Mouse (Mus musculus) myocyte (in vitro differentiated cells): ENCODE data around the gene Calml3. TPM values are rescaled to one million over a fixed set of nuclear protein-coding genes. Genes with fewer than 3 reads are reported as not detected.
A peak's percentile ranks its signal among the peaks of the same experiment; 100 is the strongest.

Experiments used
- H3K27me3 ChIP-seq: one replicate; pipeline ENCODE4 v1.6.1; 2011; ENCODE audit not compliant: control insufficient read depth, insufficient read depth, insufficient read length
- H3K36me3 ChIP-seq: one replicate; pipeline ENCODE4 v1.6.1; 2011; ENCODE audit not compliant: control insufficient read depth, insufficient read depth
- H3K4me2 ChIP-seq: one replicate; pipeline ENCODE4 v1.6.1; 2011; ENCODE audit warnings: low read depth, control low read depth
- H3K4me3 ChIP-seq: one replicate; pipeline ENCODE4 v1.5.1; 2011; ENCODE audit warnings: mild to moderate bottlenecking, control low read depth, moderate library complexity
- H3K79me2 ChIP-seq: one replicate; pipeline ENCODE4 v1.6.1; 2011; ENCODE audit not compliant: control insufficient read depth, insufficient read depth
- H3ac ChIP-seq: one replicate; pipeline ENCODE4 v1.6.1; 2011; ENCODE audit not compliant: control insufficient read depth, insufficient read length
- CEBPB ChIP-seq: IDR thresholded peaks from 2 replicates; pipeline ENCODE4 v1.6.1; 2011; ENCODE audit warnings: mild to moderate bottlenecking, moderate library complexity; ENCODE audit not compliant: poor library complexity, insufficient read depth, severe bottlenecking
- E2F4 ChIP-seq: IDR thresholded peaks from one replicate; pipeline ENCODE4 v1.6.1; 2011; ENCODE audit warnings: mild to moderate bottlenecking, control low read depth, moderate library complexity; ENCODE audit not compliant: insufficient read depth
- MAX ChIP-seq: IDR thresholded peaks from one replicate; pipeline ENCODE4 v1.6.1; 2011; ENCODE audit warnings: low read depth, mild to moderate bottlenecking, control low read depth
- MYOD1 ChIP-seq, 3 experiments: IDR thresholded peaks; one replicate each; pipeline ENCODE4 v1.6.1; 2011; ENCODE audit warnings: control low read depth in 2 of 3, low read depth in 2 of 3, mild to moderate bottlenecking in 2 of 3, moderate library complexity in 1 of 3; ENCODE audit not compliant: insufficient read length in 2 of 3, control insufficient read depth in 1 of 3
- MYOG ChIP-seq, 3 experiments: IDR thresholded peaks; one replicate each; pipeline ENCODE4 v1.6.1; 2011; ENCODE audit warnings: control low read depth in 2 of 3, low read depth in 2 of 3, mild to moderate bottlenecking in 2 of 3; ENCODE audit not compliant: insufficient read length in 2 of 3, control insufficient read depth in 1 of 3, insufficient read depth in 1 of 3
- POLR2A ChIP-seq: IDR thresholded peaks from one replicate; pipeline ENCODE4 v1.6.1; 2011; ENCODE audit warnings: low read depth, mild to moderate bottlenecking, control low read depth, moderate library complexity; ENCODE audit not compliant: insufficient read length
- POLR2AphosphoS2 ChIP-seq: IDR thresholded peaks from one replicate; pipeline ENCODE4 v1.6.1; 2011; ENCODE audit warnings: low read depth, control low read depth; ENCODE audit not compliant: insufficient read length
- REST ChIP-seq: IDR thresholded peaks from one replicate; pipeline ENCODE4 v1.6.1; 2011; ENCODE audit warnings: mild to moderate bottlenecking, control low read depth, moderate library complexity; ENCODE audit not compliant: insufficient read depth, insufficient read length
- SRF ChIP-seq: IDR thresholded peaks from one replicate; pipeline ENCODE4 v1.6.1; 2011; ENCODE audit warnings: low read depth; ENCODE audit not compliant: control insufficient read depth, insufficient read length
- TCF12 ChIP-seq: IDR thresholded peaks from one replicate; pipeline ENCODE4 v1.6.1; 2011; ENCODE audit warnings: mild to moderate bottlenecking, control low read depth; ENCODE audit not compliant: poor library complexity, insufficient read depth, severe bottlenecking
- TCF3 ChIP-seq: IDR thresholded peaks from one replicate; pipeline ENCODE4 v1.6.1; 2011; ENCODE audit warnings: low read depth, control low read depth; ENCODE audit not compliant: insufficient read length
- USF1 ChIP-seq: IDR thresholded peaks from one replicate; pipeline ENCODE4 v1.6.1; 2011; ENCODE audit warnings: low read depth, mild to moderate bottlenecking, control low read depth, moderate library complexity
- polyA plus RNA-seq: library from polyadenylated mRNA; unstranded; fragments of >200 nt; fragmentation: generic; extraction: Trizol; gene quantifications from one replicate; pipeline ENCODE4 v1.2.1, GENCODE M21; 2012; ENCODE audit warnings: missing spikeins

Calml3 gene
- polyA plus RNA-seq, 1 experiment, result 0.08 TPM

- H3K36me3 ChIP-seq, result no peaks in the 10 kb centered on the region
- H3ac ChIP-seq, result no peak overlapping the region
- no peaks in the 10 kb centered on the region for H3K79me2 ChIP-seq
- no peak for TF ChIP-seq TCF12
- no peak for TF ChIP-seq CEBPB
- TF ChIP-seq SRF, result no peak
- TF ChIP-seq MAX, result no peak
- no peak for TF ChIP-seq USF1
- TF ChIP-seq E2F4, result no peak
- no peak for TF ChIP-seq REST
- TF ChIP-seq MYOD1 (IDR thresholded peaks at IDR 0.05; ENCODE audit: control insufficient read depth in 1 of 3, insufficient read length in 2 of 3, low read depth in 2 of 3), result no peak
- no peak for TF ChIP-seq POLR2AphosphoS2
- TF ChIP-seq TCF3, result no peak
- no peak for TF ChIP-seq POLR2A
- no peak for TF ChIP-seq MYOG (IDR thresholded peaks at IDR 0.05; ENCODE audit: control insufficient read depth in 1 of 3, insufficient read depth in 1 of 3, insufficient read length in 2 of 3, low read depth in 2 of 3)
- peak overlapping the region; percentile 55 for H3K4me2 ChIP-seq
- H3K27me3 ChIP-seq, result no peaks in the 10 kb centered on the region
- H3K4me3 ChIP-seq, result no peak overlapping the region
Measured at GRCm38 (mm10) chr13:3774991-3775390, 29.1 kb downstream of the Calml3 start.

GRCm38 (mm10) chr13:3774280-3774679 is 29.8 kb downstream of the Calml3 start:
- no peaks in the 10 kb centered on the region for H3K36me3 ChIP-seq
- no peaks in the 10 kb centered on the region for H3K27me3 ChIP-seq
- peak overlapping the region; percentile 55 for H3K4me2 ChIP-seq
- TF ChIP-seq CEBPB (peak; percentile 81), POLR2A (no peak)
- no peak overlapping the region for H3K4me3 ChIP-seq
- H3ac ChIP-seq, result no peak overlapping the region
- H3K79me2 ChIP-seq, result no peaks in the 10 kb centered on the region

- H3K27me3 ChIP-seq, result no peaks in the 10 kb centered on the region
- H3ac ChIP-seq, result no peak overlapping the region
- TF ChIP-seq E2F4 (no peak), MYOG (IDR thresholded peaks at IDR 0.05; ENCODE audit: control insufficient read depth in 1 of 3, insufficient read depth in 1 of 3, insufficient read length in 2 of 3, low read depth in 2 of 3) (no peak), POLR2A (no peak), CEBPB (no peak), SRF (no peak), MYOD1 (IDR thresholded peaks at IDR 0.05; ENCODE audit: control insufficient read depth in 1 of 3, insufficient read length in 2 of 3, low read depth in 2 of 3) (no peak)
- no peaks in the 10 kb centered on the region for H3K36me3 ChIP-seq
- H3K4me2 ChIP-seq, result no peak overlapping the region
- H3K4me3 ChIP-seq, result no peak overlapping the region
- H3K79me2 ChIP-seq, result no peaks in the 10 kb centered on the region
Measured at GRCm38 (mm10) chr13:3773149-3773688, 30.9 kb downstream of the Calml3 start.

- H3K4me2 ChIP-seq, result no peak overlapping the region
- no peaks in the 10 kb centered on the region for H3K27me3 ChIP-seq
- no peaks in the 10 kb centered on the region for H3K36me3 ChIP-seq
- TF ChIP-seq E2F4, result no peak
- no peak for TF ChIP-seq USF1
- TF ChIP-seq REST, result no peak
- no peak for TF ChIP-seq MYOG (IDR thresholded peaks at IDR 0.05; ENCODE audit: control insufficient read depth in 1 of 3, insufficient read depth in 1 of 3, insufficient read length in 2 of 3, low read depth in 2 of 3)
- TF ChIP-seq SRF, result no peak
- TF ChIP-seq POLR2A, result no peak
- no peak for TF ChIP-seq TCF3
- TF ChIP-seq MYOD1 (IDR thresholded peaks at IDR 0.05; ENCODE audit: control insufficient read depth in 1 of 3, insufficient read length in 2 of 3, low read depth in 2 of 3), result no peak
- no peak for TF ChIP-seq TCF12
- no peak for TF ChIP-seq CEBPB
- TF ChIP-seq POLR2AphosphoS2, result no peak
- no peak for TF ChIP-seq MAX
- H3K79me2 ChIP-seq, result no peaks in the 10 kb centered on the region
- H3ac ChIP-seq, result no peak overlapping the region
- H3K4me3 ChIP-seq, result no peak overlapping the region
Measured at GRCm38 (mm10) chr13:3771221-3771620, 32.9 kb downstream of the Calml3 start.

- no peak for TF ChIP-seq MYOD1 (IDR thresholded peaks at IDR 0.05; ENCODE audit: control insufficient read depth in 1 of 3, insufficient read length in 2 of 3, low read depth in 2 of 3)
- TF ChIP-seq TCF3, result no peak
- TF ChIP-seq MAX, result no peak
- no peak for TF ChIP-seq MYOG (IDR thresholded peaks at IDR 0.05; ENCODE audit: control insufficient read depth in 1 of 3, insufficient read depth in 1 of 3, insufficient read length in 2 of 3, low read depth in 2 of 3)
- TF ChIP-seq E2F4, result no peak
- Histone ChIP-seq H3K4me3 (no peak overlapping the region), H3ac (no peak overlapping the region), H3K4me2 (no peak overlapping the region), H3K27me3 (no peaks in the 10 kb centered on the region), H3K79me2 (no peaks in the 10 kb centered on the region), H3K36me3 (no peaks in the 10 kb centered on the region)
Measured at GRCm38 (mm10) chr13:3770170-3771024, 33.7 kb downstream of the Calml3 start.
